Mouse (Mus musculus) c-Kit-positive CD71-negative TER-119-negative erythroid progenitor cells, embryonic 14.5 days (primary cell): ENCODE measurements around the gene Rangap1.
"Not testable (repeated sequence)": the region's sequence is repeated elsewhere in the genome, so short reads cannot be mapped to it uniquely, and the experiment has no call there.

Experiments
- DNase-seq: peaks from one replicate; pipeline ENCODE4 v3.0.0-alpha.2; 2013; ENCODE audit warnings: low read depth

Gene Rangap1

GRCm38 (mm10) chr15:81739924-81740323, 5.4 kb downstream of the Rangap1 start:
- no peak for DNase-seq

GRCm38 (mm10) chr15:81739296-81739695, 6.0 kb downstream of the Rangap1 start:
- DNase-seq = no peak

- no peak for DNase-seq
Observed at GRCm38 (mm10) chr15:81735075-81735474, 10.3 kb downstream of the Rangap1 start.

GRCm38 (mm10) chr15:81729792-81730635, 15.3 kb downstream of the Rangap1 start:
- peak; percentile 94 for DNase-seq

GRCm38 (mm10) chr15:81729241-81729791, 16.0 kb downstream of the Rangap1 start:
- no peak for DNase-seq

GRCm38 (mm10) chr15:81725965-81726364, 19.4 kb downstream of the Rangap1 start:
- DNase-seq = no peak

- DNase-seq = no peak
Observed at GRCm38 (mm10) chr15:81723653-81724052, 21.7 kb downstream of the Rangap1 start.

- DNase-seq = no peak
Observed at GRCm38 (mm10) chr15:81722361-81722760, 23.0 kb downstream of the Rangap1 start.

- DNase-seq = no peak
Observed at GRCm38 (mm10) chr15:81719139-81719531, 26.2 kb downstream of the Rangap1 start.

- no peak for DNase-seq
Observed at GRCm38 (mm10) chr15:81718336-81719138, 26.8 kb downstream of the Rangap1 start.

- no peak for DNase-seq
Observed at GRCm38 (mm10) chr15:81713742-81714141, 31.6 kb downstream of the Rangap1 start.

- no peak for DNase-seq
Observed at GRCm38 (mm10) chr15:81710801-81711200, 34.5 kb downstream of the Rangap1 start.

GRCm38 (mm10) chr15:81709686-81710085, 35.6 kb downstream of the Rangap1 start:
- no peak for DNase-seq

GRCm38 (mm10) chr15:81708991-81709390, 36.3 kb downstream of the Rangap1 start:
- DNase-seq = no peak

- DNase-seq = no peak
Observed at GRCm38 (mm10) chr15:81703094-81703489, 42.2 kb downstream of the Rangap1 start.

GRCm38 (mm10) chr15:81702306-81703093, 42.8 kb downstream of the Rangap1 start:
- no peak for DNase-seq

- DNase-seq = not testable (repeated sequence)
Observed at GRCm38 (mm10) chr15:81701350-81701749, 44.0 kb downstream of the Rangap1 start.

GRCm38 (mm10) chr15:81700601-81701000, 44.7 kb downstream of the Rangap1 start:
- DNase-seq = no peak

- no peak for DNase-seq
Observed at GRCm38 (mm10) chr15:81700161-81700560, 45.2 kb downstream of the Rangap1 start.

- no peak for DNase-seq
Observed at GRCm38 (mm10) chr15:81698532-81698931, 46.8 kb downstream of the Rangap1 start.

GRCm38 (mm10) chr15:81697847-81698246, 47.5 kb downstream of the Rangap1 start:
- peak; percentile 55 for DNase-seq

GRCm38 (mm10) chr15:81697175-81697574, 48.2 kb downstream of the Rangap1 start, which contains the start of gene Chadl:
Chadl (minus strand) TSS chr15:81697287.
- no peak for DNase-seq
